Mouse (Mus musculus) thymus, postnatal 0 days (tissue): Measurements from ENCODE around the gene Entpd7. TPM values are rescaled to one million over a fixed set of nuclear protein-coding genes. Genes with fewer than 3 reads are reported as not detected.

Experiments used
- DNase-seq: peaks from one replicate; pipeline ENCODE4 v3.0.0-alpha.2; 2015; ENCODE audit warnings: low spot score
- polyA plus RNA-seq: library from polyadenylated mRNA; unstranded; fragments of >200 nt; fragmentation: Nextera tagmentation; extraction: Ambion mirVana; gene quantifications from 2 replicates; pipeline ENCODE4 v1.2.1, GENCODE M21; 2015

The Entpd7 gene
- polyA plus RNA-seq, 1 experiment from 2014 or later, result 11.2 TPM

- DNase-seq, result no peak
Measured at GRCm38 (mm10) chr19:43674316-43674689, 15.2 kb upstream of the Entpd7 start.

GRCm38 (mm10) chr19:43674730-43675524 is 14.5 kb upstream of the Entpd7 start, which contains the start of gene Slc25a28:
Gene Slc25a28, minus strand, starts transcription at chr19:43674881.
- DNase-seq, result peak; percentile 100

GRCm38 (mm10) chr19:43675525-43676400 is 13.7 kb upstream of the Entpd7 start:
- DNase-seq, result peak; percentile 67

- no peak for DNase-seq
Measured at GRCm38 (mm10) chr19:43678467-43679003, 10.9 kb upstream of the Entpd7 start.

GRCm38 (mm10) chr19:43679474-43679981 is 9.9 kb upstream of the Entpd7 start:
- no peak for DNase-seq

- no peak for DNase-seq
Measured at GRCm38 (mm10) chr19:43681541-43681940, 7.9 kb upstream of the Entpd7 start.

- DNase-seq, result no peak
Measured at GRCm38 (mm10) chr19:43692815-43693214, 3.3 kb downstream of the Entpd7 start.

- no peak for DNase-seq
Measured at GRCm38 (mm10) chr19:43695514-43695964, 6.1 kb downstream of the Entpd7 start.

GRCm38 (mm10) chr19:43697666-43698370 is 8.3 kb downstream of the Entpd7 start:
- DNase-seq, result no peak

- DNase-seq, result no peak
Measured at GRCm38 (mm10) chr19:43699021-43699762, 9.7 kb downstream of the Entpd7 start.

GRCm38 (mm10) chr19:43699763-43700155 is 10.3 kb downstream of the Entpd7 start:
- DNase-seq, result no peak

GRCm38 (mm10) chr19:43704211-43704610 is 14.7 kb downstream of the Entpd7 start:
- DNase-seq, result no peak

GRCm38 (mm10) chr19:43704787-43705497 is 15.5 kb downstream of the Entpd7 start:
- no peak for DNase-seq

- no peak for DNase-seq
Measured at GRCm38 (mm10) chr19:43708206-43708605, 18.7 kb downstream of the Entpd7 start.

- DNase-seq, result no peak
Measured at GRCm38 (mm10) chr19:43709317-43709716, 19.8 kb downstream of the Entpd7 start.

GRCm38 (mm10) chr19:43711159-43711916 is 21.9 kb downstream of the Entpd7 start:
- peak; percentile 71 for DNase-seq

- no peak for DNase-seq
Measured at GRCm38 (mm10) chr19:43711971-43712370, 22.5 kb downstream of the Entpd7 start.

GRCm38 (mm10) chr19:43720061-43720460 is 30.6 kb downstream of the Entpd7 start:
- DNase-seq, result no peak

GRCm38 (mm10) chr19:43722891-43723290 is 33.4 kb downstream of the Entpd7 start:
- peak; percentile 85 for DNase-seq
